Mouse (Mus musculus) midbrain, embryonic 12.5 days (tissue): Measurements from ENCODE around the gene Wdr43. TPM values are rescaled to one million over a fixed set of nuclear protein-coding genes. Genes with fewer than 3 reads are reported as not detected.

ENCODE experiments used
- ATAC-seq: fragments of 200-750 bp; cut with Nextera tagmentation; 2 replicates; pipeline ENCODE4 v1.8.0; 2017; ENCODE audit warnings: low read depth, moderate TSS enrichment, moderate library complexity; ENCODE audit not compliant: low FRiP score
- H3K27ac ChIP-seq: fragments of 300-500 bp; sonication (generic); replicated peaks from 2 replicates; pipeline ENCODE4 v1.5.1; 2016; ENCODE audit warnings: mild to moderate bottlenecking
- H3K27me3 ChIP-seq: fragments of 300-500 bp; sonication (generic); 2 replicates; pipeline ENCODE4 v1.6.1; 2016; ENCODE audit warnings: mild to moderate bottlenecking
- H3K36me3 ChIP-seq: fragments of 300-500 bp; sonication (generic); 2 replicates; pipeline ENCODE4 v1.6.1; 2016
- H3K4me1 ChIP-seq: fragments of 300-500 bp; sonication (generic); 2 replicates; pipeline ENCODE4 v1.6.1; 2016
- H3K4me2 ChIP-seq: fragments of 300-500 bp; sonication (generic); replicated peaks from 2 replicates; pipeline ENCODE4 v1.6.1; 2016; ENCODE audit warnings: mild to moderate bottlenecking, moderate library complexity
- H3K4me3 ChIP-seq: fragments of 300-500 bp; sonication (generic); 2 replicates; pipeline ENCODE4 v1.5.1; 2016; ENCODE audit warnings: mild to moderate bottlenecking
- H3K9ac ChIP-seq: fragments of 300-500 bp; sonication (generic); replicated peaks from 2 replicates; pipeline ENCODE4 v1.6.1; 2016; ENCODE audit warnings: mild to moderate bottlenecking, moderate library complexity
- H3K9me3 ChIP-seq: fragments of 300-500 bp; sonication (generic); 2 replicates; pipeline ENCODE4 v1.6.1; 2016; ENCODE audit warnings: mild to moderate bottlenecking
- WGBS: fragments of 180-500 bp; shearing (Covaris S2); methylation state at CpG from one replicate; pipeline ENCODE4 v1.1.7; 2016; 5-methylcytosine and 5-hydroxymethylcytosine counted together
- polyA plus RNA-seq: library from polyadenylated mRNA; unstranded; fragments of >200 nt; fragmentation: Nextera tagmentation; extraction: Ambion mirVana; gene quantifications from 2 replicates; pipeline ENCODE4 v1.2.1, GENCODE M21; 2016

Gene Wdr43
- polyA plus RNA-seq, 1 experiment from 2014 or later = 71.7 TPM

DNA sequence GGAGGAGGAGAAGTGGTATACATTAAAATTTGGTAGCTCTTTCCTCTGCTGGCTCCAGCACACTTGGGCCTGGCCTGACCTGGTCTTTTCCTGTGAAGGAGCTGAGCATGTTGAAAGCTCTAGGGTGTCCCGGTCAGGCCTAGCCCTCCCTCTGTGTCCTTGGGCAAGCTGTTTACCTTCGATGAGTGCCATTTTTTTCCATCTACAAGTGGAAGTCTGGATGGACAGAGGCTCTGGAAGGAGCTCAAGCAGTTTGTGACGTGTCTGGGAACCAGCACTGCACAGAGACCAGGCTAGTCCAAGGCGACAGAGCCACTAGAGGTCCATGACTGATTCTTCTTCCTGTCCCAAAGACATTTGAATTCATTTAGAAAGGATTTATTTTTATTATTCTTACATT is 49.5 kb downstream of the Wdr43 start:
- Histone ChIP-seq H3K27ac (no peak overlapping the region), H3K4me1 (0 out of 2 replicates have a peak, but pooled peaks cover 3% of the 10 kb centered on the region), H3K27me3 (no peaks in the 10 kb centered on the region), H3K4me2 (no peak overlapping the region), H3K9me3 (0 out of 2 replicates have a peak, but pooled peaks cover 2% of the 10 kb centered on the region), H3K36me3 (no peaks in the 10 kb centered on the region), H3K9ac (no peak overlapping the region), H3K4me3 (no peak overlapping the region)
- 85% methylated on average over 4 of the region's 4 CpGs for WGBS
- no peak for ATAC-seq

GRCm38 (mm10) chr17:71669511-71669910 is 53.8 kb downstream of the Wdr43 start:
- H3K9me3 ChIP-seq = 0 out of 2 replicates have a peak, but pooled peaks cover 2% of the 10 kb centered on the region
- no peaks in the 10 kb centered on the region for H3K27me3 ChIP-seq
- H3K9ac ChIP-seq = no peak overlapping the region
- no peak overlapping the region for H3K4me2 ChIP-seq
- no peaks in the 10 kb centered on the region for H3K4me1 ChIP-seq
- ATAC-seq = no peak
- H3K27ac ChIP-seq = no peak overlapping the region
- 86% methylated on average over 5 of the region's 5 CpGs for WGBS
- H3K36me3 ChIP-seq = no peaks in the 10 kb centered on the region
- no peak overlapping the region for H3K4me3 ChIP-seq

DNA sequence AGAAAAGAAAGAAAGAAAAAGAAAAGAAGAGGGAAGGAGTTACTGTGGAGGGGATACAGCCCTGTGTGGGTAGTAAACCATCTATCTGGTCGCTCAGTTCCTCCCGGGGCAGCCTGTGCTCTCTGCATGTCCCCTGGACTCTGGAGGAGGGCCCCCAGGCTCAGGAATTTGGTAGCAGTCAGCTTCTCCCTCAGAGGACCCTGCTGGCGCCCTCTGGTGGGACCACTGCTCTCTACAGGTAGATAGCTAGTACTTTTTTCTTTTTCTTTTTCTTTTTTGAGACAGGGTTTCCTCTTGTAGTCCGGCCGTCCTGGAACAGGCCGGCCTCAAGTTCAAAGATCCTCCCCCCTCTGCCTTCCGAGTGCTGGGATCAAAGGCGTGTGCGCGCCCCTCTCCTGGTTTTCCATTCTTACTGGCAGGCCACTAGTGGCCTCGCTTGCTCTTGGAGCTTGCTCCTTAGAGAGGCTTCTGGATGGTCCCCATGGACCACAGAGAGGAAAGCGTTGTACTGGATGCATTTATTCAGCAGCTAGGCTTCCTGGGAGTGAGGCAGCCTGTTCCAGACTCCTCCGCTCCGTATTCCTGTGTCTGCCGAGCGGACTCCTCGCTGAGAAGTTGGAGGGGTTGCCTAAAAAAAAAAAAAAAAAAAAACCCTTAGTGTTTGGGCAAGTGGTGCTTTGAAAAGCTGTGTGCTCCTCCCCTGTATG is 56.3 kb downstream of the Wdr43 start:
- no peak for ATAC-seq
- WGBS = 59% methylated on average over 17 of the region's 17 CpGs
- no peak overlapping the region for H3K9ac ChIP-seq
- H3K27ac ChIP-seq = no peak overlapping the region
- no peak overlapping the region for H3K4me2 ChIP-seq
- H3K36me3 ChIP-seq = no peaks in the 10 kb centered on the region
- H3K4me1 ChIP-seq = no peaks in the 10 kb centered on the region
- H3K4me3 ChIP-seq = no peak overlapping the region
- H3K27me3 ChIP-seq = no peaks in the 10 kb centered on the region
- H3K9me3 ChIP-seq = 0 out of 2 replicates have a peak, but pooled peaks cover 2% of the 10 kb centered on the region

- 56% methylated on average over 9 of the region's 9 CpGs for WGBS
- no peaks in the 10 kb centered on the region for H3K36me3 ChIP-seq
- H3K4me3 ChIP-seq = no peak within 1 kb of the TSS
- H3K4me1 ChIP-seq = no peaks in the 10 kb centered on the region
- ATAC-seq = no peak
- H3K9me3 ChIP-seq = 0 out of 2 replicates have a peak, but pooled peaks cover 2% of the 10 kb centered on the region
- H3K9ac ChIP-seq = no peak within 1 kb of the TSS
- H3K4me2 ChIP-seq = no peak within 1 kb of the TSS
- H3K27ac ChIP-seq = no peak within 1 kb of the TSS
- no peaks in the 10 kb centered on the region for H3K27me3 ChIP-seq
These were observed 57.4 kb downstream of the Wdr43 start, which contains the start of gene Togaram2 for GRCm38 (mm10) chr17:71673092-71673491. Gene Togaram2, plus strand, starts transcription at chr17:71673261.

DNA sequence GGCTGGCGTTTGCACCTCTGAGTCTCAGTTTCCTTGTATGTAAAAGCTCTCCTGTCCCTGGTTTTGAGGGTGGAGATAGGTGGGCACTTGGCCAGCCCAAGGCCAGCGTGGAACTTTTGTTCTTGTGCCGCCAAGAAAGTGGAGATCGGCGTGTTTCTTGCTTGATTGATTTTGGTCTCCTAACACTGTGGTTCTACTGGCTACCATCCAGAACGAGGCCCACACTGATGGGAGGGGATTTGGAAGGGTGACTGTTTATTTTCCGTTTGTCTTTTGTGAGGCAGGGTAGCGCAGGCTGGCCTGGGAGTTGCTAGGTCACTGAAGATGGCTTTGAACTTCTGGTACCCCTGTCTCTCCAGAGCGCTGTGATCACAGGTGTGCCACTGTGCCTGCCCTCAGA is 58.2 kb downstream of the Wdr43 start:
- no peak for ATAC-seq
- H3K9me3 ChIP-seq = no peaks in the 10 kb centered on the region
- 82% methylated on average over 9 of the region's 9 CpGs for WGBS

GRCm38 (mm10) chr17:71674886-71675285 is 59.2 kb downstream of the Wdr43 start:
- ATAC-seq = no peak
- no peak overlapping the region for H3K4me2 ChIP-seq
- H3K27ac ChIP-seq = no peak overlapping the region
- no peaks in the 10 kb centered on the region for H3K36me3 ChIP-seq
- 93% methylated on average over 18 of the region's 18 CpGs for WGBS
- no peaks in the 10 kb centered on the region for H3K27me3 ChIP-seq
- no peak overlapping the region for H3K9ac ChIP-seq
- no peaks in the 10 kb centered on the region for H3K9me3 ChIP-seq
- H3K4me3 ChIP-seq = no peak overlapping the region
- no peaks in the 10 kb centered on the region for H3K4me1 ChIP-seq

More for the DNA sequence above, 58.2 kb downstream of the Wdr43 start:
- Histone ChIP-seq H3K4me3 (no peak overlapping the region), H3K27ac (no peak overlapping the region), H3K9ac (no peak overlapping the region), H3K4me2 (no peak overlapping the region), H3K27me3 (no peaks in the 10 kb centered on the region), H3K36me3 (no peaks in the 10 kb centered on the region), H3K4me1 (no peaks in the 10 kb centered on the region)

GRCm38 (mm10) chr17:71681666-71682065 is 66.0 kb downstream of the Wdr43 start:
- Histone ChIP-seq H3K27ac (no peak overlapping the region), H3K4me1 (0 out of 2 replicates have a peak, but pooled peaks cover 4% of the 10 kb centered on the region), H3K36me3 (no peaks in the 10 kb centered on the region), H3K27me3 (no peaks in the 10 kb centered on the region), H3K9me3 (no peaks in the 10 kb centered on the region), H3K4me2 (no peak overlapping the region), H3K4me3 (no peak overlapping the region), H3K9ac (no peak overlapping the region)
- ATAC-seq = no peak
- 68% methylated on average over 14 of the region's 14 CpGs for WGBS

DNA sequence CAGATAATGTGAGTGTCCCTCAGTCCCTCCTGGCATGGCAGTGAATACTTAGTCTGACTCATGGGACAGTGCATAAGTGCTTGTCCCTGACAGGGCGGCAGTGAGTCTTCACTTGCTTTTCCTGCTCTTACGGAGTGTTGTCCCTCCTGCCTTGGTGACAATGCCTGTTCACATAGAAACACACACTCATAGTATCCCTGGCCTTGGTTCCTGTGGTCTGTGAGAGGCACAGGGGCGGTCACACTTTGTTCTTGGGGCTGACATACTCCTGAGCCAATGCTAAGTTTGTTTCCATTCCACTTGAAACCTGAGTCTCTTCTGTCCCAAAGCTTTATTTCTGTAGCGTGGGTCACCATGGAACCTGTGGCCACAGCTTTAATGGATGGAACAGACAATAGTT is 66.7 kb downstream of the Wdr43 start:
- ATAC-seq = no peak

DNA sequence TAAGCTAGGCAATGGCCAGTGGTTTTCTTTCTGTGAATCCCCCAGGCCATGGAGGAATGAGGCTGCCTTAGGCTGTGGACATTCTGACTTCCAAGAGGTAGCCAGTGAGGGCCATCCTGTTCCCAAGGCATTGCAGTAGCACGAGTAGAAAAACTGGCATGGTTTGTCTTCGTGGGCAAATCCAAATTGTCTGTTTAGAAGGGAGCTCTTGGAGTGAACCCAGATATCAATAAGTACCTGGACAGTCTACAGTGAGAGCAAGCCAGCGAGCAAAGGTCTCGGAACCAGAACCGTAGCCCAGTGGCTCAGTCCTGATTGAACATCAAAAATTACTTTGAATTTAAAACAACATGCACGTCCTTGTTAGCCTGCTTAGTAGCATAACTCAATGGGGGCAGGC is 67.6 kb downstream of the Wdr43 start:
- Histone ChIP-seq H3K4me2 (no peak overlapping the region), H3K9ac (no peak overlapping the region), H3K27me3 (0 out of 2 replicates have a peak, but pooled peaks cover 6% of the 10 kb centered on the region), H3K4me3 (no peak overlapping the region), H3K27ac (no peak overlapping the region), H3K4me1 (0 out of 2 replicates have a peak, but pooled peaks cover 4% of the 10 kb centered on the region), H3K36me3 (no peaks in the 10 kb centered on the region), H3K9me3 (no peaks in the 10 kb centered on the region)
- ATAC-seq = no peak
- 92% methylated on average over 6 of the region's 6 CpGs for WGBS

More for the DNA sequence above, 66.7 kb downstream of the Wdr43 start:
- no peak overlapping the region for H3K4me2 ChIP-seq
- no peaks in the 10 kb centered on the region for H3K9me3 ChIP-seq
- 0 out of 2 replicates have a peak, but pooled peaks cover 4% of the 10 kb centered on the region for H3K4me1 ChIP-seq
- WGBS = 92% methylated on average over 4 of the region's 4 CpGs
- H3K9ac ChIP-seq = no peak overlapping the region
- H3K27ac ChIP-seq = no peak overlapping the region
- no peaks in the 10 kb centered on the region for H3K36me3 ChIP-seq
- no peak overlapping the region for H3K4me3 ChIP-seq
- 0 out of 2 replicates have a peak, but pooled peaks cover 4% of the 10 kb centered on the region for H3K27me3 ChIP-seq

DNA sequence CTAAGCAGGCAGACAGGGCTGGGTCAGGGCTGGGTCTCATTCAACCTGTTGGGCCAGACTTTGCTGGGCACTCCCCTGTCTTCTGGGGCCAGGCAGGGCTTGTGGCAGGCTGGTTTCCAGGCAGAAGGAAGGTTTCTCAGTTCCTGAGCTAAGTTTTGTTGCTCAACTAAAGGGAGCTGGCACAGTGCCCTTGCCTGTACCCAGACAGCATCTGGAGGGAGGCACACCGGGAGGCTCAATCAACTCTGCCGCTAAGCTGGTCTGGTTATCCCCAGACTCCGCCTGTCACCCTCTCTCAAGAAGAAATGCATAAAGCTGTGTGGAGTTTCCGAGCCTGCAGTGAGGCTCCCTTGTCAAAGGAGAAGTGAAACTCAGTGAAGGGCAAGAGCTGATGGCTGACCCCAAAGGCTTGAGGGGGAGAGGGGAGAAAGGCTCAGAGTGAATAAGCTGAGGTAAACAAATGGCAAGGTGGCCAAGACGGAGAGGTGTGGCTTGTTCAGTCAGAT is 68.5 kb downstream of the Wdr43 start:
- Histone ChIP-seq H3K9me3 (no peaks in the 10 kb centered on the region), H3K36me3 (no peaks in the 10 kb centered on the region), H3K4me1 (0 out of 2 replicates have a peak, but pooled peaks cover 4% of the 10 kb centered on the region), H3K4me3 (no peak overlapping the region), H3K9ac (no peak overlapping the region), H3K27me3 (0 out of 2 replicates have a peak, but pooled peaks cover 6% of the 10 kb centered on the region), H3K27ac (no peak overlapping the region), H3K4me2 (no peak overlapping the region)
- ATAC-seq = no peak
- WGBS = 58% methylated on average over 5 of the region's 5 CpGs

GRCm38 (mm10) chr17:71687436-71687835 is 71.7 kb downstream of the Wdr43 start:
- WGBS = 69% methylated on average over 9 of the region's 9 CpGs
- Histone ChIP-seq H3K4me2 (no peak overlapping the region), H3K4me1 (0 out of 2 replicates have a peak, but pooled peaks cover 8% of the 10 kb centered on the region), H3K27me3 (0 out of 2 replicates have a peak, but pooled peaks cover 6% of the 10 kb centered on the region), H3K4me3 (no peak overlapping the region), H3K9me3 (no peaks in the 10 kb centered on the region), H3K36me3 (no peaks in the 10 kb centered on the region), H3K27ac (no peak overlapping the region), H3K9ac (no peak overlapping the region)
- ATAC-seq = no peak

- no peak for ATAC-seq
- H3K4me2 ChIP-seq = no peak overlapping the region
- no peaks in the 10 kb centered on the region for H3K9me3 ChIP-seq
- no peaks in the 10 kb centered on the region for H3K36me3 ChIP-seq
- H3K27ac ChIP-seq = no peak overlapping the region
- no peak overlapping the region for H3K9ac ChIP-seq
- WGBS = 84% methylated on average over 5 of the region's 5 CpGs
- 0 out of 2 replicates have a peak, but pooled peaks cover 6% of the 10 kb centered on the region for H3K27me3 ChIP-seq
- no peak overlapping the region for H3K4me3 ChIP-seq
- H3K4me1 ChIP-seq = peaks cover 9% of the 10 kb centered on the region
These were observed 74.2 kb downstream of the Wdr43 start for GRCm38 (mm10) chr17:71689903-71690302.
